Mouse (Mus musculus): ENCODE results near the gene Ankle2.

- TF ChIP-seq CTCF (IDR thresholded peaks at IDR 0.05; ENCODE audit: low read depth) (no peak), EP300 (IDR thresholded peaks at IDR 0.05; ENCODE audit: low read depth) (no peak)
These were observed 49.1 kb upstream of the Ankle2 start for GRCm38 (mm10) chr5:110181716-110182115.

Data from liver, embryonic 14.5 days (tissue).